Mouse (Mus musculus) bone marrow macrophage, adult 2 months (primary cell): Measurements from ENCODE around the gene Pde12. TPM values are rescaled to one million over a fixed set of nuclear protein-coding genes. Genes with fewer than 3 reads are reported as not detected.

ENCODE experiments used
- H3K27ac ChIP-seq: 2 replicates; pipeline ENCODE4 v1.5.1; 2012; ENCODE audit warnings: low read depth, low read length; ENCODE audit not compliant: insufficient read depth
- H3K4me1 ChIP-seq: 2 replicates; pipeline ENCODE4 v1.6.1; 2012; ENCODE audit warnings: low read length; ENCODE audit not compliant: control insufficient read depth, insufficient read depth
- H3K4me3 ChIP-seq: 2 replicates; pipeline ENCODE4 v1.5.1; 2012; ENCODE audit warnings: mild to moderate bottlenecking, low read length, moderate library complexity; ENCODE audit not compliant: insufficient read depth
- CTCF ChIP-seq: IDR thresholded peaks from 2 replicates; pipeline ENCODE4 v1.5.1; 2012; ENCODE audit warnings: low read depth, mild to moderate bottlenecking, low read length, moderate library complexity
- POLR2A ChIP-seq: IDR thresholded peaks from 2 replicates; pipeline ENCODE4 v1.6.1; 2012; ENCODE audit warnings: mild to moderate bottlenecking, low read depth, low read length, borderline replicate concordance
- polyA plus RNA-seq: library from polyadenylated mRNA; stranded (reverse); fragments of >200 nt; gene quantifications from 2 replicates; pipeline ENCODE4 v1.2.4, GENCODE M21; 2012; ENCODE audit not compliant: missing spikeins, insufficient read depth, insufficient read length

The Pde12 gene
- polyA plus RNA-seq, 1 experiment: 4.0 TPM

DNA sequence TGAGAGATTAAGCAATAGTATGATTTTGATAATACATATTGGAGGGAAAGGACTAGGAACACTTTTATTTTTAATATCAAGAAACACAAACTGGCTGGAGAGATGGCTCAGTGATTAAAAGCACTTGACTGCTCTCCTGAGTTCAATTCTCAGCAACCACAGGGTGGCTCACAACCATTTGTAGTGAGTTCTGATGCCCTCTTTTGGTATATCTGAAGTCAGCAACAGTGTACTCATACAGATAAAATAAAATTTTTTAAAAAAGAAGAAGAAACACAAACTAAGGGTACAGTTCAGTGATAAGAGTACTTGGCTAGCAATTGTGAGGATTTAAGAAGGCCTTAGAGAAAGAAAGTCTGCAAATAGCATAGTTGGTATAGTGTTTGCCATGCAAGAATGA is 1.3 kb upstream of the Pde12 start:
- Histone ChIP-seq H3K27ac (no peak overlapping the region), H3K4me3 (no peak overlapping the region), H3K4me1 (peaks cover 14% of the 10 kb centered on the region)
- TF ChIP-seq POLR2A (no peak), CTCF (no peak)

DNA sequence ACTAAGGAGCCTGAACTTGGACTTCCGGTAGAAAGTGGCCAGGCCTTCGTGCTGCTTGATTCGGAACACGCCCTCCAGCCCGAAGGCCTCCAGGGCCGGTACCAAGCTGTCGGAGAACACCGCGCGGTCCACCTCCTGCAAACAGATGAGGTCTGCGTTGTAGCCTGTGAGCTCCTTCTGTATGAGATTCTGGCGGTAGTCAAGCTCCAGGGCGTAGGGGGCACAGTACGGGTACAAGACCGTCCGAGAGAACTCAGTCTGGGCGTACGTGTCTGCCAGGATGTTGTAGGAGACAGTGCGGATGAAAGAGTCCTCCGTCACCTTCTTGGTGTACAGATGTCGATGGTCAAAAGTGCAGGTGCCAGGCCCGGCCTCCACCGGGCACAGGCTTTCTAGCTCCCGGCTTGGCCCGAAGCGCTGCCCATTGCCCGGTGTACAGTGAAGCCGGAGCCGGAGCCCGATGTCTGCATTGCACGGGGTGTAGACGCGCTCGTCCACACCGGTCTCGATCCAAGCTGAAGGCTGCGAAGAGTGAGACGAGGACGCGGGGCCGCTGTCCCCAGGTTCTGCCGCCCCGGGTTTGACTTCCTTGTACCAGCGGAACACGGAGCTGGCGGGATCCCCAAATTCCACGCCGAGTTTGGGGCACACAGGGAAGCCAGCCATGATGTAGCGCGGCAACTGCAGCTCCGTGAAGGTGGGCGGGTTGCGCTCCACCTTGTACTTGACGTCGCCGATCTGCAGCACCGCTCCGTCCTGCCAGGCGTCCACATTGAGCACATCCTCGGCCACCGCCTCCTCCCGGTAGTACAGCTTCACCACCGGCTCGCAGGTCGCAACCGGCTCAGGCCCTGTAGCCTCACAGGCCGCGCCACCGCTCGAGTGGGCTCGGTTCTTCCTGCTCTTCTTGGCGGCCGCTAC is 1.1 kb downstream of the Pde12 start:
- TF ChIP-seq POLR2A: no peak
- TF ChIP-seq CTCF: no peak
- H3K4me3 ChIP-seq: peak overlapping the region; percentile 93
- peaks cover 8% of the 10 kb centered on the region for H3K4me1 ChIP-seq
- H3K27ac ChIP-seq: peak overlapping the region; percentile 26

DNA sequence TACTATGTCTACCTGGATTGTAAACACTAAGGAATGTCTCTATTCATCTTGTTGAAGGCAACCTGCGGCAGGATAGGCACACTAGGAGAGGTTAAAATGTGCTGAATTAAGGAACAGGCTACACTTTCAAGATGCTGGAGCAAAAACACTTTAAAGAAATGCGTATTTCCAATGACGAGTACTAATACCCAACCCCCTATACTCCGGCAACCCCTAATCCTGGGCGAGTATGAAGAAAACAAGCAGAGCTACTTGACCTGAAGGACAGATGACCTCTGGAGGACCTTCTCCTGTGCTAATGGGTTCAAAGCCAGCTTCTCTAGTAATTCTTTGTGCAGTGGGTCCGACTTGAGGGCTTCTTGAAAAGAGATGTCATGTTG is 1.7 kb downstream of the Pde12 start:
- H3K4me3 ChIP-seq: peak overlapping the region; percentile 93
- no peak for TF ChIP-seq POLR2A
- TF ChIP-seq CTCF: no peak
- H3K27ac ChIP-seq: no peak overlapping the region
- H3K4me1 ChIP-seq: peaks cover 8% of the 10 kb centered on the region

DNA sequence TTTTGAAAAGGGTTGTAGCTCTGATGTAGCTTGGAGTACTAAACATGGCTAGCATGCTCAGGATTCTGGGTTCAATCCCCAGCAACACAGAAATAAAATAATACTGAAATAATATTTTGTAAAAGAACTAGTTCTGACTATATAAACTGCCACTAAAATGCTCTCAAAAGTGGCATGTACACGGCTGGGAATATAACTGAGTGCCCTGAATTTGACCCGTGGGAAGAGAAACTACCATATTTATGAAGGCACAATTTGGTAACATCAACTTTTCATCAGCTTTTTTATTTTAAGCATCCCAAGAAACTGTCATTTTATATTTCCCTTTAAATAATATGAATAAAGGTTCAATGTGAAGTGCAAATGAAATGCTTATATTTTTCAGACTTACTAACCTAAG is 5.8 kb downstream of the Pde12 start:
- H3K4me1 ChIP-seq: peaks cover 6% of the 10 kb centered on the region
- TF ChIP-seq POLR2A (no peak), CTCF (no peak)
- H3K27ac ChIP-seq: no peak overlapping the region
- H3K4me3 ChIP-seq: no peak overlapping the region

DNA sequence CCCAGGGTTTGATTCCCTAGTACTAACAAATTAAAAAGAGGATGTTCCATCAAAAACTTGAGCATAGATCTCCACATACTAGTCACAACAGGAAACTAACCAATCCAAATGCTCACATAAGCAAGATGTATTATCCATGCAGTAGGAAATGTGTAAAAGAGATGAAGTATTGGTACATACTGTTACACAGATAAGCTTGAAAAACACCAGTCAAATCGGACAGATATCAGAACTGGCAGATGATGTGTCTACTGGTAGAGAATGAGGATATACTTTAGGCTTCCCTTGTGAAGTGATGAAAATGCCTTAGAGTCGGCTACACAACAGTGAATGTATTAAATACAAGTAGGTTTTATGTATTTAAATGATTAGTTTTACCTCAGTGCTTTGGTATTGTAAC is 7.2 kb downstream of the Pde12 start:
- Histone ChIP-seq H3K4me3 (no peak overlapping the region), H3K27ac (no peak overlapping the region), H3K4me1 (peaks cover 6% of the 10 kb centered on the region)
- TF ChIP-seq POLR2A (no peak), CTCF (no peak)

DNA sequence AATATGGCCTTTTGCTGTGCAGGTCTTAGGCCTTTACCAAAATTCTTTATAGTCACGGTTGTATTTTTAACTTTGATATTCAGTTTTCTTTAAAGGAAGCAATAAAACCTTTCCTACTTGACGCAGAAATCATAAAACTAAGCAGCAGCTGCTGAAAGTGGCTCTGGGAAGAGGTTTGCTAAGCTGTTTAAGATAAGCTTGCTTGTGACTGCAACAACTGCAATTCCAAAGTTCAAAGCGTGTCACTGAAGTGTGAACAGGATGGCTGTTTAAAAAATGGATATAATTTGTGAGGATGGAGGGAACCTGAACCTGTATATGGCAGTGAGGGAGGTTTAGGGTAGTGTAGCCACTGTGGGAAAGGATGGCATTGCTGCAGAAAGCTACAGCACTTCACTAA is 7.7 kb downstream of the Pde12 start:
- Histone ChIP-seq H3K4me3 (no peak overlapping the region), H3K4me1 (peaks cover 6% of the 10 kb centered on the region), H3K27ac (no peak overlapping the region)
- TF ChIP-seq CTCF (no peak), POLR2A (no peak)

DNA sequence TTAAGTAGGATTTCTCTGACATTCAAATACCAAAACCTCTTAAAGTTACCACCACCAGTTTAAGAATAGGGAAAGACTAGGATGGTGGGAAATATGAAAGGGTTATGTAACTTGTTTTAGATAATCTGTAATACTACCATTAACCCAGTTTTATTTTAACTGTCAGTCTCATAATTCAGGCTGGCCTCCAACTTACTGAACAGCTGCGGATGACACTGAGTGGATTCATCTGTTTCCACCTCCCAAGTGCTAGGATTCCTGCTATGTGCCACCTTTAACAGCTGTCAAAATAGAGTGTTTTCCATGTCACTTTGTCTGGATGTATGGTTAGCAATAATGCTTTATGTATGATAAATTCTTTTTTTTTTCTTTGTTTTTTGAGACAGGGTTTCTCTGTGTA is 9.4 kb downstream of the Pde12 start:
- Histone ChIP-seq H3K4me3 (no peak overlapping the region), H3K4me1 (no peaks in the 10 kb centered on the region), H3K27ac (no peak overlapping the region)
- TF ChIP-seq CTCF: no peak
- no peak for TF ChIP-seq POLR2A

DNA sequence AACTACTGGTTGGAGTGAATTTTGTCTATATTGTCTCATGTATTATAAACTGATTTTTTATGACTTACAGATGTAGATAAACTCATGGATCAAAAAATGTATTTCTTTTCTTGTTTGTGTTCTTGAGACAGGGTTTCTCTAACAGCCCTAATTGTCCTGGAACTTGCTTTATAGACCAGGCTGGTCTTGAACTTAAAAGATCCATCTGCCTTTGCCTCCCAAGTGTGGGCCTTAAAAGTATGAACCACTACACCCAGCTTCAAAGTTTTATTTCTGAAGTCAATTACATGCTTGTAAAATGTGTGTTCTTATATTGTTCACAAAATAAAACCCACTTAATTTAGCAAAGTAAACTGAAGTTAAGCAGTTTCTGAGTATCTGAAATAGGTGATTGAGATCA is 11.5 kb downstream of the Pde12 start:
- H3K4me1 ChIP-seq: no peaks in the 10 kb centered on the region
- no peak overlapping the region for H3K4me3 ChIP-seq
- no peak overlapping the region for H3K27ac ChIP-seq
- no peak for TF ChIP-seq POLR2A
- no peak for TF ChIP-seq CTCF

DNA sequence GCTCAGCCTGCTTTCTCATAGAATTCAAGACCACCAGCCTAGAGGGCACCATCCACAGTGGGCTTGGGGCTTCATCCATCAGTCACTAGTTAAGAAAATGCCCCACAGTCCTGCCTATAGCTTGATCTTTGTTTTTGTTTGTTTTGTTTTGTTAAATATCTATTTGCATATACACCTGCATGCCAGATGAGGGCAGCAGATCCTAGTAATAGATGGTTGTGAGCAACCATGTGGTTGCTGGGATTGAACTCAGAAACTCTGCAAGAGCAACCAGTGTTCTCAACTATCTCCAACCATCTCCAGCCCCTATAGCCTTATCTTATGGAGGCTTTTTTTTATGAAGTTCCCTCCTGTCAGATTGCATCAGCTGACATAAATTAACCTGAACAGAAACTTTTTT is 17.8 kb downstream of the Pde12 start:
- TF ChIP-seq CTCF: no peak
- TF ChIP-seq POLR2A: no peak
- H3K4me1 ChIP-seq: no peaks in the 10 kb centered on the region
- no peak overlapping the region for H3K27ac ChIP-seq
- H3K4me3 ChIP-seq: no peak overlapping the region

DNA sequence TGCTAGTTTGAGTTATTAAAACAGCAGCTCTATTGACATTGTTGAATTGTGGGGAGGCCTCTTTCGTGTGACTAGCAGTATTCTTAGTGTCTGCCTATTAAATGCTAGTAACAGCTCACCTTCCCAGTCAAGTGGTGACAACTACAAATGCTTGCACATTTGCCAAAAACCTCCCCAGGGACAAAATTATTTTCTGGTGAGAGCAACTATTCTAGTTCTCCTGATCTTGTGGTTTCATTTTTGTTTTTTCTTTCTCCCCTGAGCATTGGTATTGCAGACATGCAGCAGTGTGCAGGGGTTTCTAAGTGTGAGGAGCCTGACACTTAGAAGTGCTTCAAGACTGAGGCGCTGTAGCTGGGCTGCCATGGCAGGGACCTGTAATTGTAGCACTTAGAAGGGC is 21.9 kb downstream of the Pde12 start:
- TF ChIP-seq POLR2A (no peak), CTCF (no peak)
- no peak overlapping the region for H3K27ac ChIP-seq
- peaks cover 9% of the 10 kb centered on the region for H3K4me1 ChIP-seq
- H3K4me3 ChIP-seq: no peak overlapping the region
